Mouse (Mus musculus): Measurements from ENCODE around the gene Cdc20b. TPM values are rescaled to one million over a fixed set of nuclear protein-coding genes. Genes with fewer than 3 reads are reported as not detected.

Cdc20b gene
- total RNA-seq, 1 experiment from 2014 or later = not detected

GRCm38 (mm10) chr13:113100879-113101278 is 66.0 kb downstream of the Cdc20b start, which contains the start of gene Gzma:
TSS of gene Gzma (minus strand) at chr13:113100981.
- DNase-seq = no peak

- DNase-seq = no peak
These were observed 66.9 kb downstream of the Cdc20b start for GRCm38 (mm10) chr13:113101804-113102203.

- no peak for DNase-seq
These were observed 69.8 kb downstream of the Cdc20b start for GRCm38 (mm10) chr13:113104759-113105158.

GRCm38 (mm10) chr13:113118977-113119376 is 84.1 kb downstream of the Cdc20b start:
- DNase-seq = peak; percentile 4

- DNase-seq = no peak
These were observed 85.7 kb downstream of the Cdc20b start for GRCm38 (mm10) chr13:113120324-113121237.

- DNase-seq = no peak
These were observed 86.4 kb downstream of the Cdc20b start for GRCm38 (mm10) chr13:113121326-113121725.

GRCm38 (mm10) chr13:113129974-113130373 is 95.1 kb downstream of the Cdc20b start:
- no peak for DNase-seq

- no peak for DNase-seq
These were observed 104.7 kb downstream of the Cdc20b start for GRCm38 (mm10) chr13:113139597-113139996.

Small RNA genes lying within 50 kb of the gene (microRNA-seq; reads per million reads assigned to microRNA genes)
- 177 to 192 reads per million in 2 experiments for gene Mir449a
- gene Mir449b = 0 to 0.36 reads per million in 2 experiments
- gene Mir449c = 0.69 to 0.71 reads per million in 2 experiments

Other genes with a start within 250 kb of the Cdc20b start
- gene Plpp1, start 234.3 kb upstream of the Cdc20b start, total RNA-seq (2021) = 225 and 226 TPM in 2 replicates
- 46.7 and 53.8 TPM in 2 replicates for gene Mtrex, start 107.7 kb upstream of the Cdc20b start, total RNA-seq (2021)
- 17.5 and 20.3 TPM in 2 replicates for gene Dhx29, start 107.7 kb upstream of the Cdc20b start, total RNA-seq (2021)
- gene Ccno, start 47.3 kb upstream of the Cdc20b start, total RNA-seq (2021) = 0.33 and 0.67 TPM in 2 replicates
- gene Mcidas, start 41.3 kb upstream of the Cdc20b start, total RNA-seq (2021) = not detected in 2 replicates
- 86.0 and 96.8 TPM in 2 replicates for gene Gpx8, start 11.3 kb downstream of the Cdc20b start, total RNA-seq (2021)
- not detected in 2 replicates for gene Gzma, start 65.9 kb downstream of the Cdc20b start, total RNA-seq (2021)
- gene Esm1, start 174.5 kb downstream of the Cdc20b start, total RNA-seq (2021) = 8.4 and 11.5 TPM in 2 replicates
- not detected in 2 replicates for gene Gzmk, start 190.8 kb downstream of the Cdc20b start, total RNA-seq (2021)